Mouse (Mus musculus): ENCODE results near the gene Adgrg6.

The Adgrg6 gene

DNA sequence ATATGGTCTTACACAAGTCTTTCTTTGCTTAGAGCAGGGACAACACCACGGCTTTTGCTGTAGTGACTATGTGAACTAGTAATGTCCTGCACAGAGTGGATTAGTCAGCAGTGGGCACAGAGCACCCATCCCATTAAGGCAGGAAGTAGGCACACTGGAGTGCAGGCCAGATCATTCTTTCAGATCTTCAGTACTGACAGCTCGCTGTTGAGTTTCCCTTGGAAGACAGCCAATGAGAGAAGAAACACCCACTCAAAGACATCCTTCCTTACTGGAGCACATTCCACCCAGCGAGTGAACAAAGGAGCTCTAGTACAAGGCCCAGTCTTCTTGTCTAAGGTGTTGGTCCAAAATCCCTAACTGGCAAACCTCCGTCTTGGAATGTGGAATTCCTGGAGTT, 53.6 kb downstream of the Adgrg6 start:
- peak; percentile 27 for DNase-seq (ENCODE audit: low read depth, low spot score)

- DNase-seq (ENCODE audit: low read depth, low spot score) = no peak
Observed at GRCm38 (mm10) chr10:14483257-14483656, 62.2 kb downstream of the Adgrg6 start.

- DNase-seq (ENCODE audit: low read depth, low spot score) = no peak
Observed at GRCm38 (mm10) chr10:14482483-14482882, 63.0 kb downstream of the Adgrg6 start.

DNA sequence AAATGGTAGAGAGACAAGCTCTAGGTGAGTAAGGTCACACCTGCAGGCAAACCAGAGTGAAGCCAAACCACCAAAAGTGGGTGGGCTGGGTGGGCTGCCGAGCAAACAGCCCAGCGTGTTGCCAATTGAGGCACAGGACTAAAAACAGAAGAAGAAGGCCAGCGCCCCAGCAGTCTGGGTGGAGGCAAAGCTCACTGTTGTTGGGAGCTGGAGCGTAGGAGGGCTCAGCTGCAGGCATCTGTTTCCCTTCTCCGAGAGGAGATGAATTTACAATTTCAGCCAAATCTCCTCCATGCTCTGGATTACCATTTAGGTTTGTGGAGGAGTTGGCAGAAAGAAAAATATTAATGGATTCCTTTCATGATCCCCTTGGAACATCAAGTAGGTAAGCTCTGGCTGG, 64.5 kb downstream of the Adgrg6 start:
- DNase-seq (ENCODE audit: low read depth, low spot score) = no peak

DNA sequence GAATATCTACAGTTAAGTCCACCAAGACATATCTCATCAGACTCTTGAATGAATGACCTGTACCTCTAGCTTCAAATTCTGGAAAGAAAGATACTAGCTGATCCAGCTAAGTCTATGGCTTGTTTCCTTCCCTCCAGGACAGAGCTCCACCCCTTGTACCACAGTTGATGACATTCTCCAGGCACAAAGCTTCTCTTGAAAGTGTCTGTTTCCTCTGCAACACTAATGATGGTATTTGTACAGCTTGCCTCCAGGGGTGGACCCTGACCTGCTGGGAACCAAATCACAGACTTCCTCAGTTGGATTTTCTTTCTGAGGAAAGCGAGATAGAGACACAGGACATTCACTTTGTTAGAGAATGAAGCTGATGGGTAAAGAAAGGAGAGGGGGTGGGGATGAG, 69.1 kb downstream of the Adgrg6 start:
- no peak for DNase-seq (ENCODE audit: low read depth, low spot score)

- no peak for DNase-seq (ENCODE audit: low read depth, low spot score)
Observed at GRCm38 (mm10) chr10:14475641-14476040, 69.8 kb downstream of the Adgrg6 start.

GRCm38 (mm10) chr10:14474541-14475305, 70.7 kb downstream of the Adgrg6 start:
- DNase-seq (ENCODE audit: low read depth, low spot score) = no peak

DNA sequence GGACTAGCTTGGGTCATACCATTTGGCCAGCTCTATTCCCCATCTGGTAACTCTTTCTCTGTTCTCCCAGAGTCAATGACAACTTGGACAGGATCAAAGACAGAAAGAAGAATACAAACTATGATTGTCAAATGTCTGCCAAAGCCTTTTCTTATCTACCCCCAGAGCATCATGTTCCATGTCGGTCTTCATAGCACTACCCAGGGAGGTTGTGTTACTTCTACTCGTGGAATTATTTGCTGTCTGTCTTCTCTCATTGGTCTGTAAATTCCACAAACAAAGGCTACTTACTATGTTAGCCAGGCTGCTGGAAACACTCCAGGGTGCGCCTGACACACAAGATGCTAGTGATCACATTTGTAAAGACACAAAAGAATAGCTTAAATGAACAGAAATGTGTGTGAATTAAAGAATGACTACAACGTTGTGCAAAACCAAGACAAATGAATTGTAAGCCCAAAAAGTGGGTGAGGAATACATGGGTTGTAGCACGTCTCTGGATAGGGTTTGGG, 74.4 kb downstream of the Adgrg6 start:
- DNase-seq (ENCODE audit: low read depth, low spot score) = no peak

DNA sequence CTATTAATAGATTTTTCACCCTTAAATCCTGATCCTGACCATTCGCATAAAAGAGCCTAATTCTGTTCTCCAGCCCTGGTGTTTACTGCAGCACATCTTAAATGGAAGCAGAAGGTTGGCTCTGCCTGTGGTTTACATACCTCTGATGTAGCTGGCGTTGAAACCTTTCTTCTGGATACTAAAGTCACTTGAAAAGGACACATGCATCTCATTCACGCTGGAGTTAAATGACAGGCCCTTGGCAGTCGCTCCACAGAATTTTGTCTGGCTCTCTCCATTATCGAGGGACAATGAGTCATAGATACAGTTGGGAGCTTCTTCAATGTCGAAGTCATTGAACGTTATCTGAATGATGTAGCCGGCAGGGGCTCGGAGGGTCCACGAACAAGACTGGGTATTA, 76.8 kb downstream of the Adgrg6 start:
- no peak for DNase-seq (ENCODE audit: low read depth, low spot score)

- DNase-seq (ENCODE audit: low read depth, low spot score) = peak; percentile 8
Observed at GRCm38 (mm10) chr10:14463796-14464511, 81.5 kb downstream of the Adgrg6 start.

DNA sequence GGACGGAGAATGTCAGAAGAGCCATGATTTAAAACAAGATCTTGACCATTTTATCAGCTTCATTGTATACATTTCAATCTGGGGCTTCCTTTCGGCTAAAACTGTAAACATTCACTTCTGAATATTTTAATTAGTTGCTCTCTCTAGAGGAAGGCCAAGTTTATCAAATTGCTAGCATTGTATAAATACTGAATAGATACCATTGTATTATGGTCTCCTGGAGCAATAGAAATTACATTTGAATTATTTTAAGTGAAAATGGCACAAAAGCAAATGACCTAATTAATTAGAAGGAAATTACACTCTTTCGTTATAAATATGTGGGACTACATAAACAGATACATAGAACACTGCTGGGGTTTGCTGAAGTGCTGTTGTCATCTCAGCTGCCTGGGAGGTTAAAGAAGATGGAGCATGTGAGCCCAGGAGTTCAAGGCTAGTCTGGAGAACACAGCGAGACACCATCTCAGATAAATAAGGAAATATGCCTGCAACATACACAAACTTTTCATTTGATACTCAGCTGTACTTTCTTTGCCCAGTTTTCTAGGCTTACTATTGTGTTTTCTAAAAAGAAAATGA, 84.4 kb downstream of the Adgrg6 start:
- DNase-seq (ENCODE audit: low read depth, low spot score) = no peak

DNA sequence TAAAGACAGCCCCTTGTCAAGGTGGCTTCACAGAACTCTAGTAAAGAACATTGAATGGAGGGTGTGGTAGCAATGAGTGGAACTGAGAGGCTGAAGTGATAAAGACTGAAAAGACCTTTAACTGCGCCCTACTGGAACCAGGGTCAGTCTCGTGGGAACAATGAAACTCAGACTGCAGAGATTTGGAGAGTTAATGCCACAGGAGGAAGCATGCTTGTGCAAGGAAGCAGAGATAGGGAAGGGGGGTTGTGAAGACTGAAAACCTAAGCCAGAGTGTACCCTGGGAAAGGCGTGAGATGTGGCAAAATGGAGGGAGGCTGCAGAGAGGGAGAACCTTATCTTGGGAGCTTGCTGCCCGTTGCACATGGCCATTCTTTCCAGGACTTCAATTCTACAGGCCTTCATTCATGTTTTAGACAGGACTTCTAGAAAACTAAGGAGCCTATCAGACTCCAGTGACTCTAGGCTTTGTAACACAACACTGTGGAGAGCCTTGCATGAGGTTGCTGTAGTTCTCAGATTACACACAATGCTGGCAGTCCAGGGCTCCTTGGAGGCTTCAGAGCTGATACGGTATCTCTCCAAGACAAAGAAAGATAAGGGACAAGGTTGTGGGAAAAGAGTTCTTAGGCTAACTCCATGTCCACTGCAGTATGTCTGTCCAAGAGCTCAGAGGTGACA, 85.1 kb downstream of the Adgrg6 start:
- DNase-seq (ENCODE audit: low read depth, low spot score) = peak; percentile 42

GRCm38 (mm10) chr10:14459819-14460218, 85.6 kb downstream of the Adgrg6 start:
- no peak for DNase-seq (ENCODE audit: low read depth, low spot score)

GRCm38 (mm10) chr10:14459330-14459729, 86.1 kb downstream of the Adgrg6 start:
- peak; percentile 25 for DNase-seq (ENCODE audit: low read depth, low spot score)

- DNase-seq (ENCODE audit: low read depth, low spot score) = no peak
Observed at GRCm38 (mm10) chr10:14454481-14454880, 91.0 kb downstream of the Adgrg6 start.

DNA sequence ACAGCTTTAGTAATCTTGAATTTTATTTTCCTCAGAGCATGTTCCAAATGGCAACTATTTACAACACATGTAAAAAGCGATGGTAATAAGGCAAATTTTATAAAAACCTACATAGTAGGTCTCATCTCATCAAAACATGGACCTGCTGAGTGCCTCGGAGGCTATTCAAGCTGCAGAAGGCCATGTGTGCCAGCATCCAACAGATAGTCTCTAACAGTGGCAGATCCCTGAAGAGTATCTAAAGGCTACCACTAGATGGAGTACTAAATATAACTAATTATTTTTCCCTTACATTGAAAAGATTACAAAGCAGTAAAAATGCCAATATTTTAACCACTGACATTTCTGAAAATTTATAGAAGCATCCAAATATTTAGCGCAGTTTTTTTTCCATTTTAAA, 93.6 kb downstream of the Adgrg6 start:
- peak; percentile 27 for DNase-seq (ENCODE audit: low read depth, low spot score)

GRCm38 (mm10) chr10:14450073-14450472, 95.4 kb downstream of the Adgrg6 start:
- peak; percentile 76 for DNase-seq (ENCODE audit: low read depth, low spot score)

GRCm38 (mm10) chr10:14445590-14446291, 99.7 kb downstream of the Adgrg6 start:
- no peak for DNase-seq (ENCODE audit: low read depth, low spot score)

DNA sequence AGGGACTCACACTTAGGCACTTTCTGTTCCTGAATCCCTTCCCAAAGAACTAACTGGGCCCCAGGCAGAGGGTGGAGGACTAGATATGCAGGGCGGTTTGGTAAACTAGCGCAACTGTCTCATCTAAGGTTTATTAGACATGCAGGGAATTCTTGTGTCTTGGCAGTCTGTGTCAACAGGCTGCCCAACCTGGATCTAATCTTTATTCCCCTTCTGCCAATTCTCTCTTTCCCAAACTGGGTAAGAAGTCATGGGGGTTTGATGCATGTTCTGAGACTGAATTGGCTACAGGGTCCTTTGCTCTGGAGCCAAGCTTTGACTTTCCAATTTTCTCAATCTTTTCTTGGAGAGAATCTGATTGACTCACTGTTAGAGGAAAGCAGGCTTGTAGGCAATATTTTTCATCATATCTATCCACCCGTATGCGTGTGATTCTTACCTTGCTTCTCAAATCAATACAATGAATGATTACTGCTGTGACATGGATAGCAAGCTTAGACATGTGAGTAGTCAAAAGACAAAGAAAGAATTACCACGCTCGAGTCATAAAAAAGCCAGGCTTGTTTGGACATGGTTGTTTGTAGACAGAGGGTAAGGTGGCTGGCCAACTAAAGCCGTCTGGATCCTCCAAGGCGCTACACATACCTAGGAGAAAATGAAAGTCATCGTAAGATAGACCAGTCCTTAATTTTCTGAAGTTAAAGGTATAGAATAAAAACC, 104.4 kb downstream of the Adgrg6 start:
- DNase-seq (ENCODE audit: low read depth, low spot score) = no peak

DNA sequence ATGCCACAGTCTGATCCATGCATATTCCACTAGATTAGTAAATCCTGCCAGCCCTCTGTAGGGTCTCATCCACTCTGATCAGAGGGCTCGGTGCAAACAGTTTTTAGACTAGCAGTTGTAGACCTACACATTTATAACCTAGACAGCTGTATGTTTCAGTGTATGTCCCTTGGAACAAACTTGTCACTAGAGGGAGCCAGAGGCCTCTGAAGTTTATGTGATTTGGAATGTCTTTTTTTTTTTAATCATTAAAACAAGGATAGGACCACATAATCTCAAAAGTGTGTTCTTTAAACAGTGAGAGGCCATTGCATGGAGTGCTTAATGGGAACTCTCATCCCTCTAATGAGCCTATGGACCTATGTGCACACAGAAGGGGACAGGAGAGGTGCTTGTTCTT, 141.4 kb downstream of the Adgrg6 start:
- DNase-seq (ENCODE audit: low read depth, low spot score) = peak; percentile 51

DNA sequence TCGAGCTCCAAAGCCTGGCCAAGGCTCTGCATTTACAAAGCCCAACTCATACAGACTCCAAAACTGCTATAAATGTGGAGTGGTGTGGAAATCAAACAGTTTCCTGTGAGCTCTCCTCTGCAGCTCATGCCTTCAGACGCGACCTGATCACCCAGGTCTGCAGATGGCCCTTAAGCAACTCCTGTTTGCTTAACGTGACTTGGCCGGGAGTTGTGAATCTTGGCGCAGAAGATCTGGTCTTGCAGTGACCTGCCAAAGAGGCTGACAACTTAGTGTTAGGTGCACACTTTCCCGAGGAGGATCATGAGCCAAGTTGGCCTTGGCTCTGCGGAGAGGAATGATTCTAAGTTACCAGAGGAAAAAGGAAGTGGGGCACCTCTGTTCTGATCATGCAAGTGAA, 143.7 kb downstream of the Adgrg6 start:
- no peak for DNase-seq (ENCODE audit: low read depth, low spot score)
